Mouse (Mus musculus): ENCODE results near the gene Rapgef2. TPM values are rescaled to one million over a fixed set of nuclear protein-coding genes. Genes with fewer than 3 reads are reported as not detected.

Gene Rapgef2
- polyA plus RNA-seq, 1 experiment from 2014 or later: 9.0 TPM

- H3K79me2 ChIP-seq (ENCODE audit: inconsistent target): peaks cover 14% of the 10 kb centered on the region; the same call in 1 of the 2 replicates
- no peaks in the 10 kb centered on the region for H3K36me3 ChIP-seq (ENCODE audit: inconsistent target)
- 93% methylated on average over 7 of the region's 7 CpGs for WGBS (ENCODE audit: missing documents)
- H3K4me3 ChIP-seq (ENCODE audit: inconsistent target): no peak overlapping the region
- H3K27ac ChIP-seq: no peak overlapping the region
Measured at GRCm38 (mm10) chr3:79121391-79121790, 164.9 kb downstream of the Rapgef2 start.

GRCm38 (mm10) chr3:79119983-79120382 lies 166.3 kb downstream of the Rapgef2 start:
- Histone ChIP-seq H3K79me2 (ENCODE audit: inconsistent target) (peaks cover 14% of the 10 kb centered on the region; the same call in 1 of the 2 replicates), H3K36me3 (ENCODE audit: inconsistent target) (no peaks in the 10 kb centered on the region), H3K4me3 (ENCODE audit: inconsistent target) (no peak overlapping the region), H3K27ac (no peak overlapping the region)
- WGBS (ENCODE audit: missing documents): 96% methylated on average over 10 of the region's 12 CpGs

- H3K27ac ChIP-seq: no peak overlapping the region
- H3K4me3 ChIP-seq (ENCODE audit: inconsistent target): no peak overlapping the region
- WGBS (ENCODE audit: missing documents): 98% methylated on average over 4 of the region's 6 CpGs
- 0 out of 2 replicates have a peak, but pooled peaks cover 7% of the 10 kb centered on the region for H3K36me3 ChIP-seq (ENCODE audit: inconsistent target)
- H3K79me2 ChIP-seq (ENCODE audit: inconsistent target): no peaks in the 10 kb centered on the region; the same call in 1 of the 2 replicates
Measured at GRCm38 (mm10) chr3:79110153-79110552, 176.2 kb downstream of the Rapgef2 start.

GRCm38 (mm10) chr3:79108246-79108645 lies 178.1 kb downstream of the Rapgef2 start:
- Histone ChIP-seq H3K27ac (no peak overlapping the region), H3K79me2 (ENCODE audit: inconsistent target) (no peaks in the 10 kb centered on the region), H3K4me3 (ENCODE audit: inconsistent target) (no peak overlapping the region), H3K36me3 (ENCODE audit: inconsistent target) (0 out of 2 replicates have a peak, but pooled peaks cover 7% of the 10 kb centered on the region)
- WGBS (ENCODE audit: missing documents): 93% methylated on average over 6 of the region's 6 CpGs

- Histone ChIP-seq H3K27ac (no peak overlapping the region), H3K36me3 (ENCODE audit: inconsistent target) (0 out of 2 replicates have a peak, but pooled peaks cover 10% of the 10 kb centered on the region), H3K79me2 (ENCODE audit: inconsistent target) (no peaks in the 10 kb centered on the region), H3K4me3 (ENCODE audit: inconsistent target) (no peak overlapping the region)
- 95% methylated on average over 2 of the region's 2 CpGs for WGBS (ENCODE audit: missing documents)
Measured at GRCm38 (mm10) chr3:79106360-79106759, 180.0 kb downstream of the Rapgef2 start.

- no peaks in the 10 kb centered on the region for H3K79me2 ChIP-seq (ENCODE audit: inconsistent target)
- H3K4me3 ChIP-seq (ENCODE audit: inconsistent target): no peak overlapping the region
- 0 out of 2 replicates have a peak, but pooled peaks cover 10% of the 10 kb centered on the region for H3K36me3 ChIP-seq (ENCODE audit: inconsistent target)
- no peak overlapping the region for H3K27ac ChIP-seq
- WGBS (ENCODE audit: missing documents): 89% methylated on average over 9 of the region's 9 CpGs
Measured at GRCm38 (mm10) chr3:79103604-79104003, 182.7 kb downstream of the Rapgef2 start.

- peaks cover 15% of the 10 kb centered on the region for H3K36me3 ChIP-seq (ENCODE audit: inconsistent target)
Measured at GRCm38 (mm10) chr3:79101737-79102136, 184.6 kb downstream of the Rapgef2 start.

GRCm38 (mm10) chr3:79100831-79101230 lies 185.5 kb downstream of the Rapgef2 start:
- 98% methylated on average over 7 of the region's 7 CpGs for WGBS (ENCODE audit: missing documents)
- H3K79me2 ChIP-seq (ENCODE audit: inconsistent target): no peaks in the 10 kb centered on the region
- no peak overlapping the region for H3K27ac ChIP-seq

More at GRCm38 (mm10) chr3:79101737-79102136, 184.6 kb downstream of the Rapgef2 start:
- Histone ChIP-seq H3K79me2 (ENCODE audit: inconsistent target) (no peaks in the 10 kb centered on the region), H3K4me3 (ENCODE audit: inconsistent target) (no peak overlapping the region), H3K27ac (no peak overlapping the region)
- 89% methylated on average over 6 of the region's 6 CpGs for WGBS (ENCODE audit: missing documents)

GRCm38 (mm10) chr3:79089091-79089490 lies 197.2 kb downstream of the Rapgef2 start:
- Histone ChIP-seq H3K79me2 (ENCODE audit: inconsistent target) (no peaks in the 10 kb centered on the region), H3K27ac (no peak overlapping the region; the same call in 1 of the 2 replicates), H3K36me3 (ENCODE audit: inconsistent target) (peaks cover 49% of the 10 kb centered on the region), H3K4me3 (ENCODE audit: inconsistent target) (no peak overlapping the region)
- 31% methylated on average over 7 of the region's 7 CpGs for WGBS (ENCODE audit: missing documents)

More at GRCm38 (mm10) chr3:79100831-79101230, 185.5 kb downstream of the Rapgef2 start:
- Histone ChIP-seq H3K36me3 (ENCODE audit: inconsistent target) (peaks cover 15% of the 10 kb centered on the region), H3K4me3 (ENCODE audit: inconsistent target) (no peak overlapping the region)

GRCm38 (mm10) chr3:79088461-79088860 lies 197.9 kb downstream of the Rapgef2 start:
- Histone ChIP-seq H3K4me3 (ENCODE audit: inconsistent target) (no peak overlapping the region), H3K36me3 (ENCODE audit: inconsistent target) (peaks cover 50% of the 10 kb centered on the region), H3K27ac (no peak overlapping the region), H3K79me2 (ENCODE audit: inconsistent target) (no peaks in the 10 kb centered on the region)
- 98% methylated on average over 5 of the region's 5 CpGs for WGBS (ENCODE audit: missing documents)

GRCm38 (mm10) chr3:79086282-79086681 lies 200.0 kb downstream of the Rapgef2 start:
- Histone ChIP-seq H3K4me3 (ENCODE audit: inconsistent target) (no peak overlapping the region), H3K27ac (no peak overlapping the region), H3K79me2 (ENCODE audit: inconsistent target) (no peaks in the 10 kb centered on the region), H3K36me3 (ENCODE audit: inconsistent target) (peaks cover 52% of the 10 kb centered on the region)
- WGBS (ENCODE audit: missing documents): 94% methylated on average over 4 of the region's 4 CpGs

GRCm38 (mm10) chr3:79083881-79084280 lies 202.4 kb downstream of the Rapgef2 start:
- H3K4me3 ChIP-seq (ENCODE audit: inconsistent target): no peak overlapping the region
- no peaks in the 10 kb centered on the region for H3K79me2 ChIP-seq (ENCODE audit: inconsistent target)
- WGBS (ENCODE audit: missing documents): 98% methylated on average over 3 of the region's 3 CpGs
- H3K27ac ChIP-seq: no peak overlapping the region
- peaks cover 73% of the 10 kb centered on the region for H3K36me3 ChIP-seq (ENCODE audit: inconsistent target)

GRCm38 (mm10) chr3:79083030-79083429 lies 203.3 kb downstream of the Rapgef2 start:
- Histone ChIP-seq H3K27ac (no peak overlapping the region), H3K79me2 (ENCODE audit: inconsistent target) (no peaks in the 10 kb centered on the region), H3K36me3 (ENCODE audit: inconsistent target) (peaks cover 78% of the 10 kb centered on the region), H3K4me3 (ENCODE audit: inconsistent target) (no peak overlapping the region)
- 94% methylated on average over 10 of the region's 10 CpGs for WGBS (ENCODE audit: missing documents)

- H3K79me2 ChIP-seq (ENCODE audit: inconsistent target): no peaks in the 10 kb centered on the region
- H3K4me3 ChIP-seq (ENCODE audit: inconsistent target): no peak overlapping the region
- WGBS (ENCODE audit: missing documents): 95% methylated on average over 3 of the region's 3 CpGs
- H3K27ac ChIP-seq: no peak overlapping the region
- peaks cover 56% of the 10 kb centered on the region for H3K36me3 ChIP-seq (ENCODE audit: inconsistent target)
Measured at GRCm38 (mm10) chr3:79079076-79079475, 207.2 kb downstream of the Rapgef2 start.

- Histone ChIP-seq H3K79me2 (ENCODE audit: inconsistent target) (no peaks in the 10 kb centered on the region), H3K36me3 (ENCODE audit: inconsistent target) (peaks cover 28% of the 10 kb centered on the region; the same call in 1 of the 2 replicates), H3K4me3 (ENCODE audit: inconsistent target) (no peak overlapping the region), H3K27ac (0 out of 2 replicates have a peak overlapping the region, but pooled peaks have one; percentile 12)
- WGBS (ENCODE audit: missing documents): 81% methylated on average over 3 of the region's 3 CpGs
Measured at GRCm38 (mm10) chr3:79074970-79075369, 211.3 kb downstream of the Rapgef2 start.

Data from macrophage (primary cell).